Mouse (Mus musculus) yolk sac, embryonic 10.5 days (tissue): ENCODE results near the gene Rabgap1l.
"Not testable (repeated sequence)": the region's sequence is repeated elsewhere in the genome, so short reads cannot be mapped to it uniquely, and the experiment has no call there.

Source experiments
- DNase-seq: peaks from one replicate; pipeline ENCODE4 v3.0.0-alpha.2; 2017; ENCODE audit warnings: low spot score

The Rabgap1l gene

GRCm38 (mm10) chr1:160282166-160282874 lies 510.7 kb downstream of the Rabgap1l start:
- not testable (repeated sequence) for DNase-seq

DNA sequence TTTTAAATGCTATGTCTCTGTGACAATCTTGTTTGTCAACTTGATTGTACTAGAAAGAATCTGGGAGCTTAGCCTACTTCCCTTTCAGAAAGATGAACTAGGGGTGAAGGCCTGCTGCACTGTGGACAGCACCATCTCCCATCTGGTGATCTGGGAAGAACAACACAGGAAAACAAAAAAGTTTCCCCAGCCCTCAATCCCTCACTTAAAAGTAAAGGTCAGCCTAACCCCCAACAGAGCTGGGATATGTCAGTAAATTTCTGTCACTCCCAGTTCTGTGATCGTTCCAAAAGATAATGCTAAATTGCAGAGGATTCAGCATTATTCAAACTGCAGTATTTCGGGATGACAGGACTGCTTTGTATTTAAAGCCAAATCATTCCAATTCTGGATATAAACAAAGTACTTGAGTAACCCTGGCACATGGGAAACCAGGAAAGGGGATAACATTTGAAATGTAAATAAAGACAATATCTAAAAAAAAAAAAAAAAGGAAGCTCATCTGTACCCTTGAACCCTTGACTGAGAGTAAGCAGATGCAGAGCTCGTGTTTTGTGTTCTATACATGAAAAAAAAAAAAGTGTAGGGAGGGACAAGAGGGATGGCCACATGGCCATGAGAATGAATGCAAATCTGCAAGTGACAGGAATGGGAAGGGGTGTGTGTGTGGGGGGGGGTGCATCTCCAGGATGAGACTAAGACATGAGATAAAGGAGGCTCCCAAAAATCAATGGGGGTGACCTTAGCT lies 511.5 kb downstream of the Rabgap1l start:
- DNase-seq: no peak

- DNase-seq: no peak
Observed at GRCm38 (mm10) chr1:160280603-160281002, 512.4 kb downstream of the Rabgap1l start.

GRCm38 (mm10) chr1:160277940-160278682 lies 514.9 kb downstream of the Rabgap1l start:
- DNase-seq: no peak

GRCm38 (mm10) chr1:160275248-160275647 lies 517.8 kb downstream of the Rabgap1l start:
- no peak for DNase-seq

DNA sequence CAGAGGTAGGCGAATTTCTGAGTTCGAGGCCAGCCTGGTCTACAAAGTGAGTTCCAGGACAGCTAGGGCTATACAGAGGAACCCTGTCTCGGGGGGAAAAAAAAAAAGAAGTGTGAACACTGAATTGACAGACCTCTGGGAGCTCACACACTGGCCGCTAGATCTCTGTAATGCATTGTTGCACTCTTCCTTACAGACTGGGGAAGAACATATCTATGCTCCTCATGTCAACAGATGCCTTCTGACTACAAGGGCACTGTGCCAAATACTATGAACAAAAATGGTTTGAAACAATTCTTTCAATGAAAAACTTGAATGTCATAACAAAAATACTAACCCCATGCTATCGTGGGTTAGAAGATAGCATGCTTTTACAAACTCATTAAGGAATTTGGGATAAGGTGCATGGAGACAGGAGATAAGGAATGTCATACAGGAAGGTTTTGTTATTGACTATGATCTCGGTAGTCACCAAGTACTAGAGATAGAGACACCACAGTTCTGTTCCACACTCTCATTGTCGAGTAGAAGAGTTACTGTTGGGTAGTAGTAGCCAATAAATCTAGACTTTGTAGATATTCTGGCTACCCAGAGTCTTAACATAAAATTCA lies 519.8 kb downstream of the Rabgap1l start:
- DNase-seq: no peak

DNA sequence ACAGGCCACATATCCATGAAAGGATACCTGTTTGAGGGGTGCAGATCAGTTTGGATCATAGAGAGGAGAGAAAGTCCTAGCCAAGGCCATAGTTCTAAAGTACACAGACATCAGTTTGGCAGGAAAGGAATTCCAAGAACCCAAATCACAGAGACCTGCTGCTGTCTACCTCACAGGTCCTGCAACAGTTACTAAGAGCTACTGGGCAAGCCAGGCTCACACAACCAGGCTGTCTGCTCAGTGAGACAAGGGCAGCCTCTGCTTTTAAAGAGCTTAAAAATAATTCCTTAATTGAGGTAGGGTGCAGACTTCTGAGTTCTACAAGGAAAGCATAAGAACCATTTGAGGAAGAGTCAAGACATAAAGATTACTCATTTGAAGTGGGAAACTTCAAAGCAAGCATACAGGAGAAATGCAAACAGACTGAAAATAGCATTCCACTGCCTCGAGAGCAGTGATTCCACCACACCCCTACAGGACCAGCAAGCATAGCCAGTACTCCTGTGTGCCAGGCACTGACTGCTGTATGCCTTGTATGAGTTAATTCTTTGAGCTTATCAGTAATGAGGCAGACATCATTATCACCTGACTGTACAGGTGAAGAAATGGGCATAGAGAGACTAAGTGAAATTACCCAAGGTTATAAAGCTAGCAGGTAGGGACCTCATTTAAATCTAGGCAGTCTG lies 521.6 kb downstream of the Rabgap1l start:
- DNase-seq: no peak

DNA sequence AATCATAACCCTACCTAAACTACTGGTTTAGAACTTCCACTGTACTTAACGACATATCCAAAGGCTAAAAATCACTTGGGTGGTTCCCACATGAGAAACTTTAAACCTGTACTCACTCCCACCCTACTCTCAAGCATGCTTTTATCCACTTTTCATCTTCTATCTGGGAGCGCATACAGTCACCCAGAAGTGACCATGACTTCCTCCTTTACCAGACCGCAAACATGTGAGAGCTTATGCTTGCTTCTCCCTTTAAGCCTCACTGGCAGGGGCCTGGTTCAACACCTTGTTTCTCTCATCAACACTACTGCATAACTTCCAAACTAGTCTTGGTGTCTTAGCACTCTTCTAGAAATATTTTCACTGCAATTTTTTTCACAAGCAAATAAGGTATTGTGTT lies 524.7 kb downstream of the Rabgap1l start:
- no peak for DNase-seq

- no peak for DNase-seq
Observed at GRCm38 (mm10) chr1:160263630-160264346, 529.2 kb downstream of the Rabgap1l start.

DNA sequence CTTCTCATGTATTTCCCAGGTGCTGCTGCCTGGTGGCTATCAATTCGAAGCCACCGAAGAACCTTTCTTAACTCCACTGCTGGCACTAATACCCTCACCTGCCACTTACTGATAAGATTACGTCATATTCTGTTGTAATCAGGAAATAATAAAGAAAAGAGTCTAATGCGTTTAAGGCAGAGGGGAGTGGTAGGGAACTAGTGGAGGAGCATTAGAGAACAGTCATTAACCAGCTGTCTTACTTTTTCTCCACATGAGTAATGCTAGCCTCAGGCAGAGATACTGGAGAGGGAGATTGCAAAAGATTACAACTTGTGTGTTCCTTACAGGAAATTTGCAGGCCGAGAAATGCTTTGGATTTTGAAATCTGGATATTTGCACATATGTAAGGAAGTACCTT lies 530.0 kb downstream of the Rabgap1l start:
- no peak for DNase-seq

GRCm38 (mm10) chr1:160262415-160262814 lies 530.6 kb downstream of the Rabgap1l start:
- DNase-seq: no peak

DNA sequence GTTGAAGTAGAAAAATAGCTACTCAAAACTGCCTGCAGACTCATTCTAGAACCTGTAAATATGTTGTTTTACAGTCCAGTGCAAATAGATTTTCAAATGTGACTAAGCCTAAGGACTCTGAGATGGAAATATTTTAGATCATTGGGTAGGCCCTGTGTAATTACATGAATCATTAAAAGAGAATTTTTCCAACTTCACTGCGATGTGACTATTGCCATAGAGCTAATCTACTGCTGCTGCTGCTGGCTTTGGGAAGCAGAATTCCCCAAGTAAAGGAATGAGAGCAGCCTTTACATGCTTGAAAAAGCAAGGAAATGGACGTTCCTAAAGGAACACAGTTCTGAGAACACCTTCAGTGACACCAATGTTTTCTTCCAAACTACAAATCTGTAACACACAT lies 531.2 kb downstream of the Rabgap1l start:
- no peak for DNase-seq

- DNase-seq: no peak
Observed at GRCm38 (mm10) chr1:160260605-160261004, 532.4 kb downstream of the Rabgap1l start.

- DNase-seq: no peak
Observed at GRCm38 (mm10) chr1:160259884-160260283, 533.1 kb downstream of the Rabgap1l start.

DNA sequence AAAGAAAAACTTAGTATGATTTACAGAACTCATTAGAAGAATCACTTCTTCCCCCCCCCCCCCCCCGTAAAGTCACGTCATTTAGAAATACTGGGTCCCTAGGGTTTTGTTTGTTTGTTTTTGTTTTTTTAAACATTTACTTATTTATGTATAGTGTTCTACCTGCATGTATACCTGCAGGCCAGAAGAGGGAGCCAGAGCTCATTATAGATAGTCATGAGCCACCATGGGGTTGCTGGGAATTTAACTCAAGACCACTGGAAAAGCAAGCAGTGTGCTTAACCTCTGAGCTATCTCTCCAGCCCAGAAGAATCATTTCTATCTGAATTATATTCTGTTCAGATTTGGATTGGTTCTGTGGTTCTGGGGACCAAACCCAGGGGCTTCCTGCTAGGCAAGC lies 539.9 kb downstream of the Rabgap1l start:
- DNase-seq: no peak

DNA sequence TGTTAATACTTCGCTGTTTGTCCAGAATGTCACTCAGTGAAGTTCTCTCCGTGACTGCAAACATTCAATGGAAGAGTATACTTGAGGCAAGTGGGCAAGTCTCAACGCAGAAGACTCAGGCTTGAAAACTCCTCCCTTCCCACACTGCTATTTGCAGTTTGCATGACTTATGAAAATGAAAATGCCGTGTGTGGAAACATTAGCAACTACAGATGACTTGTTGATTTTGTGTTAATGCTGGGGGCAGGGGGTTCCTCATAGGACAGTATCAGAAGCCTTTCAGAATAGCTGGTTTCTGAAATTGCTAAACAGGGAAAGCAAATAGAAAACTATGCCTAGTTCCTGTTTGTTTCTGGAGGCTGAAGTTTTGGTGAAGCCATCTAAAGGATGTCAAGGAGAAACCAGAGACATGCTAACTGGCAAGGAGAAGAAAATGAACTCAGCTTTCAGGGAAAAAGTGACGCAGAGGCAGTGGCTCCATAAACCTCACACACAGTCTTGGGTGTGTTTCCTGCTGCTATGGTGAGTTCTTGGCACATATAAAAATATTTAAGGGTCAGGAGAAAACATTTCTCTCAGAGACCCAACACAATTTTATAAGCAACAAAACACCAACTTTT lies 541.5 kb downstream of the Rabgap1l start:
- no peak for DNase-seq

GRCm38 (mm10) chr1:160250782-160251181 lies 542.2 kb downstream of the Rabgap1l start:
- no peak for DNase-seq

GRCm38 (mm10) chr1:160249786-160250185 lies 543.2 kb downstream of the Rabgap1l start:
- DNase-seq: no peak

DNA sequence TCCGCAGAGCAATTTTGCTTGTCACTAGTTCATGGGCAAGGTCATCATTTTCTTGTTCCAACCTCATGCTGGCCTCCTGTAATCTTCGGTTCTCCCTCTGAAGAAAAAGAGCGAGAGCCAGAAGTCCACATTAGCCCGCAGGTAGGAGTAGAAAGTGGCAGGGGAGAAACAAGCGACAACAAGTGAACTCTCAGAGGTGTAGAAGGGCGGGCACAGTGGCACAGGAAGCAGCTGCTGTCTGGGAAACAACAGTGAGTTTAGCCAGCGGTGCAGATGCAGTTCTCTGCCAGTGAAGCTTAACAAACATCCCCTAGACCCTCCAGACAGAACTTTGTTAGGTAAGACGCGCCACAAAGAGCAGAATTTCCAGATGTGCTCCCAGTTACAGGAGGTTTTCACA lies 545.5 kb downstream of the Rabgap1l start:
- DNase-seq: no peak

- DNase-seq: no peak
Observed at GRCm38 (mm10) chr1:160246844-160247243, 546.2 kb downstream of the Rabgap1l start.

DNA sequence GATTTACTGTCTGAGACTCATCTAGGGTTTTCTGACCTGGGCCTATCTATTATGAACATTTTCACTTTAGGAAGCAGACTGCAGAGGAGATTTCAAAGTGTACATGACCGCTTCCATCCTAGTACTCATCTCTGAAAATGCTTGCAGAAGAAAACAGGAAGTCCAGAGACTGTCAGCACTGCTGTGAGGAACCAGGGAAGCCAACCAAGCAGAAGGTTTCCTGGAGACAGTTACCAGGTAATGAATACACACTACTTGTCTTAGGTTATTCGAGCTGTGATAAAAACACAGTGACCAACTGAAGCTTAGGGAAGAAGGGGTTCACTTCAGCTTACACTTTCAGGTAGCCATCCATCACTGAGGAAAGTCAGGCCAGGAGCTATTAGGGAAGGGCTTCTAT lies 547.1 kb downstream of the Rabgap1l start:
- DNase-seq: no peak
